In genomic region chr13:54926654-54927053, GRCm38 (mm10) we compare ENCODE assay signal across 12 mouse cellular contexts. TPM values are rescaled to one million over a fixed set of nuclear protein-coding genes. Genes with fewer than 3 reads are reported as not detected.
DNase-seq lines count a peak whose midpoint lies in the region; ATAC-seq lines count a peak whose summit lies in the region.
"Had no signal": no experiment of that assay in that cellular context is flagged by ENCODE, and none has a peak within 500 bp of the region (broad histone marks: within the 10 kb centered on the region; RNA-seq: fewer than 3 reads in every experiment).

No protein-coding gene starts in this region.

- no peak overlapping the region for H3K4me3 ChIP-seq in forebrain, embryonic 15.5 days
- H3K4me3 ChIP-seq in forebrain, embryonic 12.5 days (replicated peaks), result no peak overlapping the region
- no peak overlapping the region for H3K4me3 ChIP-seq in forebrain, embryonic 13.5 days
- H3K4me3 ChIP-seq: limb, embryonic 12.5 days; midbrain, embryonic 10.5 days; stomach, embryonic 15.5 days had no signal

- H3K27me3 ChIP-seq in forebrain, embryonic 15.5 days, result no peaks in the 10 kb centered on the region
- 0 out of 2 replicates have a peak, but pooled peaks cover 3% of the 10 kb centered on the region for H3K27me3 ChIP-seq in forebrain, embryonic 12.5 days
- H3K27me3 ChIP-seq in forebrain, embryonic 13.5 days, result no peaks in the 10 kb centered on the region
- H3K27me3 ChIP-seq: stomach, embryonic 15.5 days had no signal

- peak; percentile 76 for DNase-seq in layer of hippocampus, adult 11-12 months (ENCODE audit: low spot score)
- no peak for DNase-seq in layer of hippocampus, postnatal 25 days (ENCODE audit: extremely low spot score in 1 of 2, low spot score in 1 of 2)
- DNase-seq in brain, adult 2 months (ENCODE audit: low read depth, low spot score), result peak; percentile 95
- peak; percentile 72 to 76 for DNase-seq in layer of hippocampus, postnatal 10 days (ENCODE audit: low spot score in 2 of 2)
- no peak for DNase-seq in neural tube, embryonic 10.5 days (ENCODE audit: extremely low spot score, low spot score)
- DNase-seq: embryo, embryonic 11 days had no signal

- no peaks in the 10 kb centered on the region for H3K36me3 ChIP-seq in forebrain, embryonic 15.5 days
- H3K36me3 ChIP-seq in forebrain, embryonic 12.5 days (replicated peaks), result no peaks in the 10 kb centered on the region
- no peaks in the 10 kb centered on the region for H3K36me3 ChIP-seq in forebrain, embryonic 13.5 days (ENCODE audit: poor library complexity, severe bottlenecking)
- H3K36me3 ChIP-seq: limb, embryonic 12.5 days; midbrain, embryonic 10.5 days; stomach, embryonic 15.5 days had no signal

- no peak for ATAC-seq in forebrain, embryonic 15.5 days (replicated peaks)
- ATAC-seq in forebrain, embryonic 12.5 days (ENCODE audit: low FRiP score), result no peak
- no peak for ATAC-seq in forebrain, embryonic 13.5 days

- no peak overlapping the region for H3K9ac ChIP-seq in forebrain, embryonic 15.5 days (replicated peaks)
- no peak overlapping the region for H3K9ac ChIP-seq in forebrain, embryonic 12.5 days
- no peak overlapping the region for H3K9ac ChIP-seq in forebrain, embryonic 13.5 days
- H3K9ac ChIP-seq: limb, embryonic 12.5 days; stomach, embryonic 15.5 days had no signal

- H3K4me2 ChIP-seq in forebrain, embryonic 15.5 days (replicated peaks), result no peak overlapping the region
- no peak overlapping the region for H3K4me2 ChIP-seq in forebrain, embryonic 12.5 days
- no peak overlapping the region for H3K4me2 ChIP-seq in forebrain, embryonic 13.5 days
- H3K4me2 ChIP-seq: limb, embryonic 12.5 days; stomach, embryonic 15.5 days had no signal

- H3K27ac ChIP-seq in forebrain, embryonic 15.5 days (replicated peaks), result peak overlapping the region; percentile 49; the same call in 1 of the 2 replicates
- H3K27ac ChIP-seq in forebrain, embryonic 12.5 days, result no peak overlapping the region
- no peak overlapping the region for H3K27ac ChIP-seq in forebrain, embryonic 13.5 days
- H3K27ac ChIP-seq: limb, embryonic 12.5 days; midbrain, embryonic 10.5 days; stomach, embryonic 15.5 days had no signal

- 38% methylated on average over 4 of the region's 4 CpGs for WGBS in forebrain, embryonic 15.5 days
- WGBS in forebrain, embryonic 12.5 days, result 64% methylated on average over 4 of the region's 4 CpGs
- WGBS in forebrain, embryonic 13.5 days, result 59% methylated on average over 4 of the region's 4 CpGs

- H3K4me1 ChIP-seq in forebrain, embryonic 15.5 days, result peaks cover 20% of the 10 kb centered on the region
- peaks cover 9% of the 10 kb centered on the region for H3K4me1 ChIP-seq in forebrain, embryonic 12.5 days
- peaks cover 9% of the 10 kb centered on the region for H3K4me1 ChIP-seq in forebrain, embryonic 13.5 days
- H3K4me1 ChIP-seq: limb, embryonic 12.5 days; stomach, embryonic 15.5 days had no signal

- no peaks in the 10 kb centered on the region for H3K9me3 ChIP-seq in forebrain, embryonic 15.5 days
- H3K9me3 ChIP-seq in forebrain, embryonic 12.5 days, result 0 out of 2 replicates have a peak, but pooled peaks cover 2% of the 10 kb centered on the region
- H3K9me3 ChIP-seq in forebrain, embryonic 13.5 days (replicated peaks), result no peaks in the 10 kb centered on the region
- H3K9me3 ChIP-seq: limb, embryonic 12.5 days; midbrain, embryonic 10.5 days; stomach, embryonic 15.5 days had no signal

RNA-seq across cellular contexts. Expression of gene Unc5a, which starts 22.6 kb away (rescaled TPM):
- 16.6 and 16.9 TPM in 2 replicates for polyA plus RNA-seq in forebrain, embryonic 15.5 days (2015; fragmentation: Nextera tagmentation; extraction: Ambion mirVana)
- polyA plus RNA-seq in forebrain, embryonic 12.5 days (2016; fragmentation: Nextera tagmentation; extraction: Ambion mirVana), result 4.8 and 5.6 TPM in 2 replicates
- total RNA-seq in layer of hippocampus, postnatal 25 days (2021), result 100 to 1,000 TPM; 140 to 143 TPM
- total RNA-seq in layer of hippocampus, postnatal 10 days (2021), result 10 to 100 TPM; 89.8 to 92.8 TPM
- 7.2 and 7.5 TPM in 2 replicates for polyA plus RNA-seq in forebrain, embryonic 13.5 days (2015; fragmentation: Nextera tagmentation; extraction: Ambion mirVana)

Comparison
In these comparisons a context has a peak if more than half of its experiments do, and no peak if none do; other contexts are left out.
1. DNase-seq: peak in layer of hippocampus, adult 11-12 months (single experiment), brain, adult 2 months (single experiment) and layer of hippocampus, postnatal 10 days (2 of 2); none in layer of hippocampus, postnatal 25 days (0 of 2) and neural tube, embryonic 10.5 days (single experiment).